Mouse (Mus musculus) stomach, postnatal 0 days (tissue): Measurements from ENCODE around the gene Gpr1.

Experiments
- CTCF ChIP-seq: IDR thresholded peaks from 2 replicates; pipeline ENCODE4 v1.5.1; 2016; ENCODE audit warnings: antibody characterized with exemption, low read depth, mild to moderate bottlenecking, moderate library complexity
- EP300 ChIP-seq: optimal IDR thresholded peaks from 2 replicates; pipeline ENCODE3; 2016; ENCODE audit warnings: antibody characterized with exemption

DNA sequence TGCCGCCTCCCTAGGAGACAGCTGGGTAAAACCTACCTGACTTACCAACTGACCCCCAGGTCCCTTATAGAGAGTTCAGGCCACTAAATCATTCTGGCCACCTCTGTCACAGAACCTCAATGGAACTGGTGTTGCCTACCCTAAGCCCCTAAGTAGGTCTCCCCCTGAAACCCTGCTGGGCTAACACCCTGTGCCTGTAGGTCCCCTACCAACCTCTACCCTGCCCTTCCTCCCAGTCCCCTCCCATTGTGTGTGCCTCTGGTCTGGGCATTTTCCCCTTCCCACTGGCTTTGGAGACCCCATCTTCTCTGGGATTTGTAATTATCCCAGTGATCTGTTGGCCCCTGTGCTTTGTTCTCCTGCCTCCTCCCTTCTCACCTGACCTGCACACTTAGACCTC, 10.9 kb downstream of the Gpr1 start:
- TF ChIP-seq CTCF: no peak
- no peak for TF ChIP-seq EP300
